Mouse (Mus musculus) heart, embryonic 16.5 days (tissue): ENCODE data around the gene Plekhm2. TPM values are rescaled to one million over a fixed set of nuclear protein-coding genes. Genes with fewer than 3 reads are reported as not detected.

Source experiments
- ATAC-seq: fragments of 200-750 bp; cut with Nextera tagmentation; replicated peaks from 2 replicates; pipeline ENCODE4 v1.8.0; 2017; ENCODE audit warnings: moderate number of reproducible peaks; ENCODE audit not compliant: insufficient read depth, low FRiP score; ENCODE audit errors: extremely low read depth
- H3K27ac ChIP-seq: fragments of 300-500 bp; sonication (generic); 2 replicates; pipeline ENCODE4 v1.5.1; 2014; ENCODE audit warnings: mild to moderate bottlenecking, low read length, control low read depth, moderate library complexity
- H3K27me3 ChIP-seq: fragments of 300-500 bp; sonication (generic); 2 replicates; pipeline ENCODE4 v1.6.1; 2014; ENCODE audit warnings: low read length, mixed read lengths; ENCODE audit not compliant: control insufficient read depth, insufficient read depth
- H3K36me3 ChIP-seq: fragments of 300-500 bp; sonication (generic); 2 replicates; pipeline ENCODE4 v1.6.1; 2014; ENCODE audit not compliant: control insufficient read depth, insufficient read depth
- H3K4me1 ChIP-seq: fragments of 300-500 bp; sonication (generic); 2 replicates; pipeline ENCODE4 v1.6.1; 2014; ENCODE audit warnings: low read length, mixed read lengths; ENCODE audit not compliant: control insufficient read depth, insufficient read depth
- H3K4me2 ChIP-seq: fragments of 300-500 bp; sonication (generic); 2 replicates; pipeline ENCODE4 v1.6.1; 2014; ENCODE audit warnings: low read depth, mild to moderate bottlenecking, control low read depth, low read length
- H3K4me3 ChIP-seq: fragments of 300-500 bp; sonication (generic); 2 replicates; pipeline ENCODE4 v1.5.1; 2014; ENCODE audit warnings: mild to moderate bottlenecking, control low read depth, low read length
- H3K9ac ChIP-seq: fragments of 300-500 bp; sonication (generic); 2 replicates; pipeline ENCODE4 v1.6.1; 2014; ENCODE audit warnings: low read length, control low read depth
- H3K9me3 ChIP-seq: fragments of 300-500 bp; sonication (generic); replicated peaks from 2 replicates; pipeline ENCODE4 v1.6.1; 2016; ENCODE audit warnings: low read length; ENCODE audit not compliant: control insufficient read depth
- WGBS: fragments of 180-500 bp; shearing (Covaris S2); extraction: QIAGEN DNeasy Blood & Tissue Kit; methylation state at CpG from one replicate; pipeline ENCODE4 v1.1.7; 2014; 5-methylcytosine and 5-hydroxymethylcytosine counted together
- polyA plus RNA-seq: library from polyadenylated mRNA; unstranded; fragments of >200 nt; fragmentation: Nextera tagmentation; extraction: Ambion mirVana; gene quantifications from 2 replicates; pipeline ENCODE4 v1.2.1, GENCODE M21; 2015

Gene Plekhm2
- polyA plus RNA-seq, 1 experiment from 2014 or later = 4.9 TPM

GRCm38 (mm10) chr4:141581051-141581450 is 83.6 kb downstream of the Plekhm2 start:
- H3K4me2 ChIP-seq = no peak overlapping the region
- H3K9me3 ChIP-seq = 0 out of 2 replicates have a peak, but pooled peaks cover 3% of the 10 kb centered on the region
- no peak for ATAC-seq
- no peak overlapping the region for H3K9ac ChIP-seq
- H3K4me3 ChIP-seq = no peak overlapping the region
- no peaks in the 10 kb centered on the region for H3K27me3 ChIP-seq
- 91% methylated on average over 13 of the region's 13 CpGs for WGBS
- no peak overlapping the region for H3K27ac ChIP-seq
- H3K4me1 ChIP-seq = no peaks in the 10 kb centered on the region
- H3K36me3 ChIP-seq = peaks cover 29% of the 10 kb centered on the region

GRCm38 (mm10) chr4:141578833-141579232 is 85.9 kb downstream of the Plekhm2 start:
- 30% methylated on average over 3 of the region's 3 CpGs for WGBS
- no peak overlapping the region for H3K27ac ChIP-seq
- H3K9me3 ChIP-seq = 0 out of 2 replicates have a peak, but pooled peaks cover 3% of the 10 kb centered on the region
- no peaks in the 10 kb centered on the region for H3K27me3 ChIP-seq
- no peak overlapping the region for H3K4me2 ChIP-seq
- H3K4me3 ChIP-seq = no peak overlapping the region
- ATAC-seq = no peak; the same call in 1 of the 2 replicates
- peaks cover 21% of the 10 kb centered on the region for H3K36me3 ChIP-seq
- no peak overlapping the region for H3K9ac ChIP-seq
- peaks cover 5% of the 10 kb centered on the region for H3K4me1 ChIP-seq

- Histone ChIP-seq H3K4me3 (no peak overlapping the region), H3K27me3 (no peaks in the 10 kb centered on the region), H3K27ac (no peak overlapping the region), H3K9ac (no peak overlapping the region), H3K36me3 (peaks cover 21% of the 10 kb centered on the region), H3K4me1 (peaks cover 11% of the 10 kb centered on the region), H3K4me2 (no peak overlapping the region), H3K9me3 (0 out of 2 replicates have a peak, but pooled peaks cover 3% of the 10 kb centered on the region)
- ATAC-seq = no peak
- whole genome bisulfite sequencing = 89% methylated on average over 7 of the region's 7 CpGs
These were observed 87.8 kb downstream of the Plekhm2 start for GRCm38 (mm10) chr4:141576877-141577276.

- Histone ChIP-seq H3K27me3 (no peaks in the 10 kb centered on the region), H3K9me3 (0 out of 2 replicates have a peak, but pooled peaks cover 3% of the 10 kb centered on the region), H3K4me3 (no peak overlapping the region), H3K27ac (no peak overlapping the region), H3K36me3 (peaks cover 21% of the 10 kb centered on the region), H3K9ac (no peak overlapping the region), H3K4me1 (peaks cover 11% of the 10 kb centered on the region), H3K4me2 (no peak overlapping the region)
- no peak for ATAC-seq
- 79% methylated on average over 11 of the region's 11 CpGs for WGBS
These were observed 88.3 kb downstream of the Plekhm2 start for GRCm38 (mm10) chr4:141576404-141576803.

Other genes with a start within 250 kb of the Plekhm2 start
- gene Clcnkb, start 248.9 kb downstream of the Plekhm2 start, polyA plus RNA-seq = 0.34 and 0.49 TPM in 2 replicates
- gene Hspb7, start 244.1 kb downstream of the Plekhm2 start, polyA plus RNA-seq = 224 and 293 TPM in 2 replicates
- not detected in 2 replicates for gene Srarp, start 228.8 kb downstream of the Plekhm2 start, polyA plus RNA-seq
- gene Zbtb17, start 220.2 kb downstream of the Plekhm2 start, polyA plus RNA-seq = 22.2 and 26.1 TPM in 2 replicates
- 5.2 and 7.1 TPM in 2 replicates for gene Spen, start 126.3 kb downstream of the Plekhm2 start, polyA plus RNA-seq
- 46.9 and 49.7 TPM in 2 replicates for gene Fblim1, start 58.8 kb downstream of the Plekhm2 start, polyA plus RNA-seq
- 1.1 and 1.7 TPM in 2 replicates for gene Tmem82, start 46.3 kb downstream of the Plekhm2 start, polyA plus RNA-seq
- gene Slc25a34, start 41.1 kb downstream of the Plekhm2 start, polyA plus RNA-seq = 1.3 TPM in 2 replicates
- gene Rsc1a1, start 20.7 kb upstream of the Plekhm2 start, polyA plus RNA-seq = 0.21 TPM in 1 of 2 replicates, not detected in the other
- 14.1 and 15.1 TPM in 2 replicates for gene Ddi2, start 58.5 kb upstream of the Plekhm2 start, polyA plus RNA-seq
- 0.71 and 1.2 TPM in 2 replicates for gene Agmat, start 81.8 kb upstream of the Plekhm2 start, polyA plus RNA-seq
- gene Dnajc16, start 126.0 kb upstream of the Plekhm2 start, polyA plus RNA-seq = 4.4 and 4.5 TPM in 2 replicates
- 17.1 and 19.3 TPM in 2 replicates for gene Casp9, start 128.7 kb upstream of the Plekhm2 start, polyA plus RNA-seq
- 0.63 TPM in 1 of 2 replicates, not detected in the other for gene Cela2a, start 161.3 kb upstream of the Plekhm2 start, polyA plus RNA-seq
- gene Ctrc, start 181.5 kb upstream of the Plekhm2 start, polyA plus RNA-seq = not detected in 2 replicates
- 79.2 and 80.4 TPM in 2 replicates for gene Efhd2, start 210.0 kb upstream of the Plekhm2 start, polyA plus RNA-seq